Mouse (Mus musculus): Measurements from ENCODE around the gene Irx2.

Gene Irx2

DNA sequence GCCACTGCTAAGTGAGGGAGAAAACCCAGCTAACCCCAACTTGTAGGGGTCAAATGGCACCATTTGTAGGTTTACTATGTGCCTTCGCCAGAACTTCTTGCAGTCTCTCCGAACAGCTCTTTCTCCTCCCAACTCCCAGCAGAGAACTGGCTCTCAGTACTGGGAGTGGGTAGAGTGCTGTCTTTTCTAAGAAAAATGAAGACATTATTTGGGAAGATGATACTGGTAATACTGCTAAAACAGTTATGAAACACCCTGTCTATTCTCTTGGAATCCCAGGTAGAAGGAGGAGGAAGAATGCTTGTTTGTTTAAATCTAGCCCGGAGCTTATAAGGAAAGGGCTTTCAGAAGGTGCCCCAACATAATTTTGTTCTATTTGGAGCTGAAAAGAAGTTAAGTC, 8.9 kb downstream of the Irx2 start:
- no peak for DNase-seq

DNA sequence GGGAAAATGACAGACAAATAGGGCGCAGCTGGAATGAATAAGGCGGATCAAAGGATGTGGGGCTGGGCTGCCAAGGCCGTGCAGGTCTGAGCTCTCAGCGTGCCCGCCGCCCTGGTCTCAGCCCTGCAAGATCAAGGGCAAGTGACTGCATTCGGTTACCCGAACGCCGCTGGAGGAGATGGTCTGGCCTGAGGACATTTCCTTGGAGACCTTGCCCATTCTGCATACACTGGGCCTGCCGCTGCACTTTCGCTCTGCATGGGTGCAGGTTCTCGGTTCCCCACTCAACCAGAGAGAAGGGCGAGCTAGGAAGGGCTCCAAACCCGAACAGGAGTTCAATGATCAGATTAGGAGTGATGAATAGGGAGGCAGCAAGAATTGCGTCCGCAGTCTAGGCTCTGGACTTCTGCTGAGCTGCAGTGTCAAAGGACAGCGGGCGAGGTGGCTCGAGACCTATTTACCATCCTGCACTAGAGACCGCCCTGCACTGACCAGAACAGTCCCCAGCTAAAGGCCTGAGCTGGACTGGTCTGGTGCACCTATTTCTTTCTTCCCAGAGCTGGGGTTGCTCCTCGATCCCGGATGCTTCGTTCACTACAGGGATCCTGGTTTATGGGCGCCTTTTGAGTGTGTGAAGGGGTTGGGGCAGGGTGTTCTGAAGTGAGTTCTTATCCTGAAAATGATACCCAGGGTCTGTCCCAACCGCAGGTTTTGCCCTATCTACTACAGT, 9.9 kb downstream of the Irx2 start:
- DNase-seq = no peak

DNA sequence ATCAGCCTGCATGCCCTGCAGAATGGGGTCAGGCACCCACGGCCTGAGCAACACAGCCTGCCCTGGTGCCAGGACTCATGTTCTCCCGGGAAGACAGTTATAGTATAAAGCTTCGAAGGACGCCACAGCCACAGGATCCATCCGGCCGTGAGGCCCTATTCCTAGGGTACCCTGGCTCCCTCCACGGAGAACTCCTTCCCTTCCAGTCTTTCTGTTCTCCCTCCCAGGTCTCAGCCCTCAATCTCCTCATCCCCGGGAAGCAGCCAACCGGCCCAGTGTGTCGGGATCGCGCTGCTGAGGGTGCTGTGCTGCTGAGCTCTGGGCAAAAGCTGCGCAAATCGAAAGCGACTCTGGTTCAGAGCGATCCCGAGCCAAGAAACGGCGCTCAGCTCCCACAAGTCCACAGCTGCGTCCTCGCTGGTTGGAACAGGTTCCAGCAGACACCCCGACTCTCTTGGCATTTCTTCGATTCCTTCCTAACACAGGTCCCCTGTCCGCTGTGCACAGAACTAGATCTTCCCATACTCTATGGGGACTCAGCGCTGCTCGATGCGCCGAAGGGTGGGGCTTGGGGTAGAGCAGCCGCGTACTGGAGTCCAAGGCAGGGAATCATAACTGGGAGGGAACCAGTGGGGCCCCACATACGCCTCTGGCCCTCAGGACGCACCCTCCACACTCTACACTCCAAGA, 11.0 kb downstream of the Irx2 start:
- DNase-seq = peak; percentile 54

DNA sequence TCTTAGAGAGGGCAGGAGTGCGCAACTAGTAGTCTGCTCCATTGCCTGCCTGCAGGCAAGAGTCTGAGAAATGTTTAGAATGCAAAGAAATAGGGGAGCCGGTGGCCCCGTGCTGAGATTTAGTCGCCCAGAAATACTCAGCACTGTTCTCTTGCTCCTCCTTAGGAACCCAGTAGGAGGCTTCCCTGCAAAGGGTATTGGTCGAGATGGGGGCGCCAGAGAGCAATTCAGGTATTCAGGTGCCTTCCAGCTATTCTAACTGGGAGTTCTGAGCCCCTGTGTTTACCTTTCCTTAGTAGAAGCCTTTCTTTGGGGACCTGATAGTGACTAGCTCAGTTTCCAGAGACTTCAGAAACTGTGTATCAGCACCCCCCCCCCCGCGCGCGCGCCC, 11.5 kb downstream of the Irx2 start:
- peak; percentile 49 for DNase-seq

DNA sequence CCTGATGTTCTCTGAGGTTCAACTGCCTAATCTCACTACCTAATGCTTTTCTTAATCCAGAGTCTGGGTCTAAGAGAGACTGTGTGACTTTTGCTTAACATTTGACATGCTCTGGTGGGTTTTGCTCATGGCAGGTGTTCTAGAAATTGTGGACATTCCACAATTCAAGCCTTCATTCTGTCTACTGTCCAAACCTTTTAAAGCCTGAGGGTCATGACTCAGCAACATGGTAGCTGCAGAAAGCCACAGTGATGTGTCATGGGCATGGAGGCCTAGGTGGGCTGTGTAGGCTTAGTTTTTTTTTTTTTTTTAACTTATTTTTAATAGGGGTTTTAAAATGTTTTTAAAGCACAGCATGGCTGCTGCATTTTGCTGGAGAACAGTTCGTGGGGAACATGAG, 27.8 kb downstream of the Irx2 start:
- no peak for DNase-seq

DNA sequence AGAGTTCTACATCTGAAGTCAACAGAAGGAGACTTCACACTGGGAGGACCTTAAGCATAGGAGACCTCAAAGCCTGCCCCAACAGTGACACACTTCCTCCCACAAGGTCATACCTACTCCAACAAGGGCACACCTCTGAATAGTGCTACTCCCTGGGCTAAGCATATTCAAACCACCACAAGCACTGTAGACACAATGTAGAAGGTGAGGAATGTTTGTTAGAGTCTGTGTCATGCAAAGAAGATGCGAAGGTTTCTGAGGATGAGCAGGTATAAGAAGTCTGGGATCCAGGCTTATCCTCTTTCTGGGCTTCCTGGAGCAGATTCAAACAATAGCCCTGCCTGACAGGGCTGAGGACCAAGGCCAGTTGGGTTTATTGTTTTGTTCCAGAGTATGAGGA, 47.2 kb downstream of the Irx2 start:
- no peak for DNase-seq

Measured in retina, postnatal 1 day (tissue).